Mouse (Mus musculus) c-Kit-positive CD71-positive TER-119-positive erythroid progenitor cells, embryonic 14.5 days (primary cell): ENCODE measurements around the gene Bpifc.

Source experiments
- DNase-seq: peaks from one replicate; pipeline ENCODE4 v3.0.0-alpha.2; 2013; ENCODE audit warnings: low spot score

The Bpifc gene

DNA sequence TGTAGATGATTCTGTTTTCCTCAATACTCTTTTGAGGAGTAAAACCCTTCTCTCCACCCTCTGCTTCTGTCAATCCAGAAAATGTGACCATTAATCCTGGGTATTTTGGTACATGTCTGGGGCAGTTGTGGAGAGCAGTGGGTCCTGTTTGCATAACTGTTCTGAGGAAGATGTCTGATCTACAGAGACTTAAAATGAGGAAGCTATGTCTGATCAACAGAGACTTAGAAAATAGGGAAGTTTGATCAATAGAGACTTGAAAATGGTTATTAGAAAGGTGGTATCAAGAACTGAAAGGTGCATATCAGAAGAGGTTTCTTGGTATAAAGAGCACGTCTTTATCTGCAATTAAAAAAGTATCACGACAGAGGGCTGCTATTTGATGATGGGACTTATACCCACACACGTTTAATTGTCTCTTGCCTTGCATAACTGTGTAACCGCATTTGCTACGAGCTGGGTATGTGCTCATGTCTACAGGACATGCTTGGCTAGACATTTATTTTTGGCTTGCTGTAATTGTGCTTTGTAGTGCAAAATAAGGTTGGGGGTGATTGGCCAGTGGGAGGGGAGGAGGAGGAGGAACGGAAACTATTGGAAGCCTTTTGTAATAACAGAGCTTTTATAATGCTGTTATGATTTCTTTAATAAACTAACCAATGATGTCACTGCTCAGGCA, 59.8 kb downstream of the Bpifc start:
- no peak for DNase-seq

DNA sequence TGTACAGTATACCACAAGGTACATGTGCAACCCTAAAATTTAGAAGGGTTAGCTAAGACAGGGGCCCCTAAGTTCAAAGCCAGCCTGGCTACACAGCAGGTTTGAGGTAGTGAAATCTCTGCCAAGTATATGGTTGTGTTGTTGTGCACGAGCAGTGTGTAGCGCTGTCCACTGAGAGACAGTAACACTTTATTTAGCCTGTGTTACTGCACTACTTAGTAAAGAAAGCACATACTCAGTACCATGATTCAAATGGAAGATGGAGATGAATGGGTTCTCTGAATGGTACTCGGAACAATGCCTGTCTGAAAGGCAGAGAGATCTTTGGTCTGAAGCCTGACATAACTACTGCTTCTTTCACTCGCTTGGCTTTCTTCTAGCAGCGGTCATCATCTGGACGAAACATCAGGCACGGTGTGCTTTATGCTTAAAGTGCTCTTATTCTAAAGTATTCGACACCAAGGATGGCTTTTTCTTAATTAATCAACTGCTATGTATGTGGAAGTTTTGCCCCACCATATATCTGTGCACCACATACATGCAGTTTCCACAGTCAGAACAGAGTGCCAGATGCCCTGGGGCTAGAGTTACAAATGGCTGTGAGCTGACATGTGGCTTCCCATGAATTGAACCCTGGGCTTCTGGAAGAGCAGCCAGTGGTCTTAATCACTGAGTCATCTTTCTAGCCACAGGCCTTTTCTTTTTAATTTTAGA, 63.1 kb downstream of the Bpifc start:
- DNase-seq, result no peak

DNA sequence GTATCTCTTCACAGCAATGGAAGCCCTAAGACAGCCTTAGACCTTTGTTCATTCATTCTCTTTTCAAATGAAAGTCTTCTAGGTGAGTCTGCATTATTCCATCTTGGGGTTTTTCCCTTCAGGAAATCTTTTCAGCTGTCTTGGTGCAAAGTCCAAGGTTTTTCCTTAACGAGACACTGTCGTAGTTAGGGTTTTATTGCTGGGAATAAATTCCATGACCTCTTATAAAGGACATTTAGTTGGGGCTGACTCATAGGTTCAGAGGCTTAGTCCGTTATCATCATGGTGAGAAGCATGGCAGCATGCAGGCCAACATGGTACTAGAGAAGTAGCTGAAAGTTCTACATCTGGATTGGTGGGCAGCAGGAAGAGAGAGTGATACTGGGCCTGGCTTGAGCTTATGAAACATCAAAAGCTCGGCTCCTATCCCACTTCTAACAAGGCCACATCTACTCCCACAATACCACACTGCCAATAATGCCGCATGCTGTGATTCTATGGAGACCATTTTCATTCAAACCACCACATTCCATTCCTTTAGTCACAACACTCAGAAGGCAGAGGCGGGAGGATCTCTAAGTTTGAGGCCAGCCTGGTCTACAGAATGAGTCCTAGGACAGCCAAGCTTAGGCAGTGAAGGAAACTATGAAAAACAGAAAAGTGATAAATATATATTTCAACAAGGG, 75.3 kb downstream of the Bpifc start:
- DNase-seq, result no peak

DNA sequence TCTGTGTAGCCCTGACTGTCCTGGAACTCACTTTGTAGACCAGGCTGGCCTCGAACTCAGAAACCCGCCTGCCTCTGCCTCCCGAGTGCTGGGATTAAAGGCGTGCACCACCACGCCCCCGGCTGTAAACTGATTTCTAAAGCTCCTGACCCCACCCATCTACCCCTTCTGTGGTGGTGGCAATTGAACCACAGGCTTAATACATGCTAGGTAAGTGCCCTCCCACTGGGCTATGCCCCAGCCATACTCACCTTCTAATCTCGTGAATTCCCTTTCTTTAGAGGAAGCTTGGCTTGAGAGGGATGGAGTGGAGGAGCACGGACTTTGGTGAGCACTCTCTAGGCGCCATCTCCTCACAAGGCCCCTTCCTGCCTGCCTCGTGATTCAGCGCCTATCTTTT, 81.7 kb downstream of the Bpifc start:
- DNase-seq, result no peak

DNA sequence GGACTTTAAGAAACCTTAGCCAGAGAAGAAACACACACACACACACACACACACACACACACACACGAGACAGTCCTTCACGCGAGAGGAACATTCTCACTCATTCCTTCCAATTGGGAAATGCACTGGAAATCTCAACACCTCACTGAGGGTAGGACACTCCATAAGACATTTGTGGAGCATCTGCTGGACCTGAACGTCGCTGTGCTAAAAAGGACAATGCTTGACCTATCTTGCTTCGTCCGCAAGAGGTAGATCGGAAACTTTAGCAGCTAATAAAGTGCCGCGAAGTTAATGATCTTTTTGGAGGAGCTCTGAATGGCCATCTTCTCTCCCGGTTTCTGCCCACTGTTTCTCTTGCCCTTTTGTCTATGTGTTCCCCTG, 82.5 kb downstream of the Bpifc start:
- no peak for DNase-seq

DNA sequence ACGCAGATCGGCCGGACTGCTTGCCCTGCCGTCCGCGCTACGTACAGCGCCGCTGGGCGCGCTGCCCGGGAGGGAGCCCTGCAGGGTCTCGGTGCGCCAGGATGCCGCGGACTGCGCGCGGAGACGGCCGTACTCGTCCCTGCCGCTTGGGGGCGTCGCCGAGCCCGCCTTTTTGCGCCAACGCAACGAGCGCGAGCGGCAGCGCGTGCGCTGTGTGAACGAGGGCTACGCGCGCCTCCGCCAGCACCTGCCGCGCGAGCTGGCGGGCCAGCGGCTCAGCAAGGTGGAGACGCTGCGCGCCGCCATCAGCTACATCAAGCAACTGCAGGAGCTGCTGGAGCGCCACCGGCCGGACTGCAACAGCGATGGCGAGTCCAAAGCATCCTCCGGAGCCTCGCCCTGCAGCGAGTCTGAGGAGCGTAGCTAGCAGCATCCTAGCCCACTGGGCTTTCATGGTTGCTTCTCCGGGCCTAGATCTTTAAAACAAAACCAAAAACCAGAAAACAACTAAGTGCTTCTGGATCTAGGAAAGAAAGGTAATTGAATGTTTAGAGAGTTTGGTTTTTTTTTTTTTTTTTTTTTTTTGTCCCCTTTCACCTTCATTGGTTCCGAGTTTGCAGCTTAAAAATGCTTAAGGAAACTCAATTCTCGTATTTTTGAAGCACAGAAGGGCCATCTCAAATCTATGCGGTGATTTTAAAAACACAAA, 83.0 kb downstream of the Bpifc start:
- no peak for DNase-seq

DNA sequence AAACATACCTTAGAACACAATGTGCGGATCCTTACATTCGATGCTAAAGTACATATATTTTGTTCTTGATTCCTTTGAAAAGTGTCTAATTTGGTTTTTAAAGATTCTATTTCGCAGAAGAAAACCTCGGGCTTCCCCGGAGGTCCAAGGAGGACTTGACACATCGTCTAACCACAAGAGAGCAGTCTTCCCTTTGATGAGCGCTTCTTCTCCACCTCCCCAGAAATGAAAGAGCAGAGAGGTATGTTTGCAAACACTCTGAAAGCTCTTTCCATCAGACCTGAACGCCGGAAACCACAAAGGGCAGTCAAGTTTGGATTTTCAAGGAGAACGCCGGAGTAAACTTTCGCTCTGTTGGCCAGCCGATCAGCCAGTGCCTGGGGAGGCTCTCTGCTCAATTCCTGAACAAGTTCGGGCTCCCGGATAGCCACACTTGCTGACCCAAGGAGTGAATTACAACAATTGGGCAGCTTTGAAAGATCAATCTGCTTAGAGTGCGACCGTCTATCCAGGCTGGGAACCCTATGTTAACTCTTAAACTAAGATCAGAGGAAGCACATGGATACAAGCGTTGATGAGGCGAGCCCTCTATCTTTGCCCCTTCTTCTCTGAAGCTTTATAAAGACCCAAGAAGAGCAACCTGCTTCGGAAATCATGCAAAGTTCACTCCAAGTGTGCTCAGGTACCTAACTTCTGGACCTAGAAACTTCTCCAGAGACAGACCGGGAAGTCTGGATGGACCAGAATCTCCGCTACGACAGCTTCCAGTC, 83.8 kb downstream of the Bpifc start, which contains the start of gene Ascl4:
TSS of gene Ascl4 (plus strand) at position 6 of the 770 bp plus-strand sequence.
- DNase-seq, result no peak

DNA sequence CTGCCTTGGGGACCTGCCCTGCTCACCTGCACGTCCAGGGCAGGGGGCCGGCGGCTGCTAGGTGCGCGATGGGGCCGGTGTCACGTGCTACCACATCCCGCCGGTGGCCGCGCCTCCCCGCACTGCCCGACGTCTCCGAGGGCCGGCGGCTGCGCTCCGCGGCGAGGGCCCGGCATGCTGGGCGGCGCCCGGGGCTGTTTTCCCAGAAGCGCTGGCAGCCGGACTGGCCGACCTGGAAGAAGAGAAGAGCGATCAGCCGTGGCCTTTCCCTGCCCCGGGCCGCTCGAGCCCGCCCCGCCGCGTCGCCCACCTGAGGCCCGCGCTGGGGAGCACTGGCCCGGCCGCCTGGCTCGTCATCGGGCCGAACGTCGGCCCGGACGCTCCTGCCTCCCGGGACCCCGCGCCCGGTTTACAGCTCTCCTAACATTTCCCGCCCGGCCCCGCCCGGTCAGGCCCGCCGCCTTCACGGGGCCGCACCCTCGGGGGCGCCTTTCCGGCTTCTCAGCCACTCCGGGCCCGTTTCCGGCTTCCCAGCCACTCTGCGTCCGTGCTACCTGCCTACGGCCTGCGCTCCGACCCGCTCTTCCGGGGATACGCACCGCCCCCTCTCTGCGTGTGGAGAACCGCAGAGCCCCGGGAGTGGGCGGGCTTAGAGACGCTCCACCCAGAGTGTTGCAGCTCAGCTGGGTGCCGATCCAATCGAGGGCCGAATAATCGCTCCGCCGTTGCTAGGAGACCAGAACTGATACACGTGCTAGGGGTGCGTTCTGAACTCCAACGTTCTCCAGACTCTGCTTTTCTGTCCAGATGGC, 95.0 kb downstream of the Bpifc start, which contains the start of gene Prdm4:
TSS of gene Prdm4 (minus strand) at position 645 of the 812 bp plus-strand sequence.
- DNase-seq, result peak; percentile 97
